Mouse (Mus musculus) frontal cortex, postnatal 25 days (tissue): ENCODE data around the gene Irgm1.
"Not testable (repeated sequence)": the region's sequence is repeated elsewhere in the genome, so short reads cannot be mapped to it uniquely, and the experiment has no call there.

Source experiments
- DNase-seq, 2 experiments: peaks; one replicate each; pipeline ENCODE4 v3.0.0; 2022; ENCODE audit warnings: low spot score in 2 of 2

Irgm1 gene

DNA sequence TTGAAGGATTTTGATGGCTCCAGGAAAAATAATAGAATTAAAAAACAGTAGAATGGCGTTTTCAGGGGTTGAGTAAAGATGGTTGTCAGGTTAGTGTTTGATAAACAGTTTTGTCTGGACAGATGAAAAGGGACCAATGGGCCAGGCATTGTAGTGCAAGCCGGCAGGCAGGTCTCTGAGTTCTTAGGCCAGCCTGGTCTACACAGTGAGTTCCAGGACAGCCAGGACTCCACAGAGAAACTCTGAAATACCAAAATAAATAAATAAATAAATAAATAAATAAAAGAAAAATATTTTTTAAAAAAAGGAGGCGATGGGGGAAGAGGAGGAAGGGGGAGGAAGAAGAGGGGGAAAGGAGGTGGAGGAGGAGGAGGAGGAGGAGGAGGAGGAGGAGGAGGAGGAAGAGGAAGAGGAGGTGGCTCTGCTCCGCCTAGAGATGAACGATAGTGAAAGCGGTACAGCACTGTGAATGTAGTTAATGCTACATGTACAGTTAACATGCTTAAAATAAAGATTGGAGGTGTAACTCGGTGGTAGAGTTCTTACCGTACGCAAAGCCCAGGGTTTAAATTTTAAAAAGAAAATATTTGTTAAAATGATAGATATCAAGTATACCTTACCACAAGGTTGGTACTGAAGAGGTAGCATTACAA, 38.3 kb downstream of the Irgm1 start:
- no peak for DNase-seq

DNA sequence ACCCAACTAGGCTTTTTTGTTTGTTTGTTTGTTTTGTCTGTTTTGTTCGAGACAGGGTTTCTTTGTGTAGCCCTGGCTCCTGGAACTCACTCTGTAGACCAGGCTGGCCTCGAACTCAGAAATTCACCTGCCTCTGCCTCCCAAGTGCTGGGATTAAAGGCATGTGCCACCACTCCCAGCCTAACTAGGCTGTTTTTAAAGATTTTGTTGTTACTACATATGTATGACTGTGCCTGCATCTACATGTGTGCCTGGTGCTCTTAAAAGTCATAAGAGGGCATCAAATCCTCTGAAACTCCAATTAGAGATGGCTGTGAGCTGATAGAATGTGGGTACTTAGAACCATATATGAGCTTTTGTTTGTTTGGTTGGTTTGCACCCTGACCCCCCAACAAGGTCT, 40.2 kb downstream of the Irgm1 start:
- DNase-seq: no peak

DNA sequence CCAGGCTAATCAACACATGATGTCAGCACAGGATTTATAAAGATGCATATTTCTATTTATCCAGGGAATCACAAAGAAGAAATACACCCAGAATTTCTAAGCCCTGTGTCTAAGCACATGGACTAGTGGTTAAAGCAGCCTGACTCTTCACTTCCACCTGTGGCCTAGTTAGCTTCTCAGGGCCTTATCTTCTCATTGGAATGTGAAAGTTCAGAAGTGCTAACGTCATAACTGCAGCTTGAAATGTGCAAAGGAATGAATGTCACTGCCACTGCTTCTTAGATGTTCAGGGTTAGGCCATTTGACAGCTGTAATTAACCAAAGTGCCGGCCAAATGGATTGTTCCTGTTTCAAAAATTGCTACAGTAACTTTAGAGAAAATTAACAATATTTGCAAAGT, 41.2 kb downstream of the Irgm1 start:
- no peak for DNase-seq

DNA sequence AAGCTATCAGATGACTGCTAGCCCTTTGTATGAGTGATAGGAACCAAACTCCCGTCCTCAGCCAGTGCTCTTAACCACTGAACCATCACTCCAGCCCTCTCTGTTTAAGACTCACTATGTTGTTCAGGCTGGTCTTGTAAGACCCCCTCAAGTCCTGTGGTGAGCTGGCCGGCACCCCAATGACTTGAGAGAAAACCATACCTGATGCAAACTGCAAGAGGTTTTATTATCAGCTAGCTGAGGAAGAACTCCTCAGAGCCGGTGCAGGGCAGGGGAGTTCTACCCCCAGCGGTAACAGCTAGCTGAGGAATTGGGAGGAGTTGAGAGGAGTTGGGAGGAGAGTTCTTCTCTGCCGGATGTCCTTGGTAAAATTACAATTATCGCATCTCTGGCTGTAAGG, 43.6 kb downstream of the Irgm1 start:
- DNase-seq: no peak

DNA sequence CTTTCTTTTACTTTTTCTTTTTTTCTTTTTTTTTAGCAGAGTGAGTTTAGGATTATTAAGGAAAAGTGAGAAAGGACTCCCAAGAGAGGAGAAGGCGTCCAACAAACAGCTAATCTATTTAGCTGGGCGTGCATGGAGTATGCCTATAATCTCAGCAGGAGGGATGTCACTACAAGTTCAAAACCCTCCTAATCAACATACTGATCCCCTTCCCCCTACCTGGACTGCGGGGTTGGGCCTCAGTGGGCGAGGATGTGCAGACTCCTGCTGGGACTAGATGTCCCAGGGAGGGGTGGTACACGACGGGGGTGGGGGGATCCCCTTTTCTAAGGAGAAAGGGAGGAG, 44.8 kb downstream of the Irgm1 start:
- DNase-seq: no peak

DNA sequence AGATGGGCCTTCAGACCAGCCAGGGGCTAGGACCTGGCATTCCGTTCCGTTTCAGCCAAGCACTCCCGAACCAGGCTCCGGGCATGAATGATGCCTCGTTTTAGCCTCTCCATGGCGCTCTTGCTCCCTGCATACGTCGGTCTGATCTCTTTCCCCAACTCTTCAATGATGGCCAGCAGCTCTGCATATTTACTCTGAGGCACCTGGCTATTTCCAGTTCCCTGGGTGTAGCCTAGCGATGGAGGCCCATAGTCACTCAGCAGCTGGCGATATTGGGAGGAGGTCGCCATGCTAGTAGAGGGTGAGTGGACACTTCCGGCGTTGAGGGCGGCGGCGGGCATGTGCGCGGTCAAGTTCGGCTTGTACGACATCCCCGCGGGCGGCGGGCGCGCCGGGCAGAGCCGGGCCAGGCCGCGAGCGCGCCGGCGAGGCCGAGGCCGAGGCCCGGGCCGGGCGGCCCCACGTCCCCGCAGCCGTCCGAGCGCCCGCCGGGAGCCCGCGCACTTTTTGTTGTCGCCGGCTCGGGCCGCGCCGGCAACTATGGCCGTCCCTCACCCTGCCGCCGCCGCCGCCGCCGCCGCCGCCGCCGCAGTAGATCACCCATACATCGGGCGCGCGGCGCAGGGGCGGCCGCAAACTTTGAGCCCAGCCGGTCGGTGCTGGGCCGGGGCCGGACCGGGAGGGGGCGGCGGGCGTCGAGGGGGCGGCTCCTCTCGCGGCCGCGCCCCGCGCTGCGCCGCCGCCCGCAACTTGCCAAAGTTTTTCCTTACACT, 45.3 kb downstream of the Irgm1 start, which contains the start of the genes Trim7 and Gm12184:
Trim7 (plus strand) TSS at position 162 of the 773 bp plus-strand sequence.
Gm12184 (minus strand) TSS at position 677 of the 773 bp plus-strand sequence.
- DNase-seq: not testable (repeated sequence)

DNA sequence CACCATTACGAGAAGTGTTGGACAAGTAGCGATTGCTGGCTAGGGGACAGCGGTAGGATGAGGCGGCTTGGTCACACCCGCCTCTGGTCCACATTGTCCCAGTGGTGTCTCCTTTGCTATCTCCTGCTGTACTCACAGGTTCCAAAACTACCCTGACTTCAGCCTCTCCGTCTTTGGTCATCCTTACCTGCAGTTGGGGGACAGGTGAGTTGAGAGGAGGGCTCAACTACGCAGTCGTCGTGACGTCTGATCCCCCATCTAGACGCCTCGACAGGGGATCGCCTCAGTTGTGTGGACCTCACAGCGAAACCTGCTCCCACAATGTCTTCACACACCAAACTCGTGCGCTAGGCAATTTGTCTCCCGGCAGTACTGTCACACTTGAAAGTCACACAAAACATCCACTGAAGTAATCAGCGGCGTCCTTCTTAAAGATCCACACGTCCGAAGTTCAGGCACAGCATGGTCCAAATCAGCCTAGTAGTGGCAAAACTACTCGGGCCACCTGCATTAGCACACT, 47.1 kb downstream of the Irgm1 start:
- DNase-seq: no peak

DNA sequence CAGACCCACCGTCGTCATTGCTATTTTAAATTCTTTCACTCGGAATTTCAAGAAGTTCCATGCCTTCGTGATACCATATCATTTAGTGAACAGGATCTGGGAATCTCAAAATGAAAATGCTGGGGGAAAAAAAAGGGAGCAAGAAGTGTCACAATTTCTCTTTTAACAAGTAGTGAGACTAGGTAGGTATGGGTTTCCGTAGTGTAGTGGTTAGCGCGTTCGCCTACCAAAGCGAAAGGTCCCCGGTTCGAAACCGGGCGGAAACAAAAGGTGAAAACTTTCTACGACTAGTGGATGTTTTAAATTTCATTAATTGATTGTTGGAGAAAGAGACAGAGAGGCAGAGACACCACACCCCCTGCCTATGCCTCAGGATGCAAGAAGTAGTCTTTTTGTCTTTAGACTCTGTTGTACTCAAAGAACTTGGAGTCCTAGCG, 47.9 kb downstream of the Irgm1 start:
- peak; percentile 37 to 56 for DNase-seq

DNA sequence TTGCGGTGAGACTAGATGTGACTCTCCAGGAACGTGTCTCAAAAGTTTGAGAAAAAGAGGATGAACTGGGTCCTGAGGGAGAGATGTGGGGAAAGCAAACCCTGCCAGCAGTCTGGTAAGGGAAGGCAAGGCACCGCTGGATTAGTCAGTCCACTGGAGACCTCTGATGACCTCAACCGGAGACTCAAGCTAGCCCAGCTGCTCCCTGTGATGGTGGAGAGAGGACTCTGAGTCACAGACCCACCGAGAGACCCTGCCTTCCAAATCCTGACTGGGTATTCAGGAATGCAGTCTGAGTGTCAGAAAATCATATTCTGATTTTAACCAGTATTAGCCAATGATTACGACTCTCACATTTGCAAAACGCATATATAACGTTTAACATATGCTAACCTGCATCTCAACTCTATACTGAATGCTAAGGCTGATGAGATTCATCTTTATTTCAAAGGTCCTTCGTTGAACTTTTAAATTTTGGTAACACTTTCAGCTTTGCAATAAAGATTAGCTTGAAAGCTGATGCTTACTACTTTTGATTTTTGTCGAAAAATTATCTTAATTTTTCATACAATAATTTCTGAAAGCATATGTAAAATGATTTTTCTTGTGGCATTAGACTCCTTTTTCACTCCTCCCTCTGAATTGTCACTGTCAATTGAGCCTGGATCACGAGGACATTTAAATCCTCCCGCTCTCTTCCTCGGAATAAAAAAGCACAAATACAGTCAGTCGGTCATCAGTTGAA, 48.5 kb downstream of the Irgm1 start:
- no peak for DNase-seq

DNA sequence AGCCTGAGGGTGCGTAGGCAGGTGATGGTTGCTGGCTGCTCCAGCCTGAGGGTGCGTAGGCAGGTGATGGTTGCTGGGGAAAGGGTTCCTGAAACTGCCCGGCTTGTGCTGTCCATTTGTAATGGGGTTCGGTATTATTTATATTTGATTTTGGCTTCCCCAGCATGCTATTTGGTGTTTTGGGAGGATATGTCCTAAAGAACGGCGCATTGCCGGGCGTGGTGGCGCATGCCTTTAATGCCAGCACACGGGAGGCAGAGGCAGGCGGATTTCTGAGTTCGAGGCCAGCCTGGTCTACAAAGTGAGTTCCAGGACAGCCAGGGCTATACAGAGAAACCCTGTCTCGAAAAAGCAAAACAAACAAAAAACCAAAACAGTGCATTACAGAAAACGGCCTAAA, 50.2 kb downstream of the Irgm1 start:
- DNase-seq: not testable (repeated sequence)

DNA sequence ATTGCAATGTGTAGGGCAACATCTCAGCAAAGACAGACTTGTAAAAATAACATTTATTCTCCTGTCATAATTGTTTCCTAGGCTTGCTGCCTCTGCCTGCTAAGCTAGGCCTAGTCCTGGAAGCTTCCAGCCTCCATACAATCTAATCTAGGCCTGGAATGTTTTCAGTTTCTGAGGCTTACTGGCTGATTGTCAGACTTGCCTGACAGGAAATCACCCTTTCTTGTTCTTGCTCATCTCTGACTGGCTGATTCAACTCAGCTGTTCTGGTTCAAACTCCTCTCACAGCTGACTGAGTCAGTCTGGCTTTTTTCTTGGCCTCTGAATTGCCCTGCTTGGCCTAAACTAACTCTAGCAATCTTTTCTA, 51.2 kb downstream of the Irgm1 start:
- DNase-seq: no peak

DNA sequence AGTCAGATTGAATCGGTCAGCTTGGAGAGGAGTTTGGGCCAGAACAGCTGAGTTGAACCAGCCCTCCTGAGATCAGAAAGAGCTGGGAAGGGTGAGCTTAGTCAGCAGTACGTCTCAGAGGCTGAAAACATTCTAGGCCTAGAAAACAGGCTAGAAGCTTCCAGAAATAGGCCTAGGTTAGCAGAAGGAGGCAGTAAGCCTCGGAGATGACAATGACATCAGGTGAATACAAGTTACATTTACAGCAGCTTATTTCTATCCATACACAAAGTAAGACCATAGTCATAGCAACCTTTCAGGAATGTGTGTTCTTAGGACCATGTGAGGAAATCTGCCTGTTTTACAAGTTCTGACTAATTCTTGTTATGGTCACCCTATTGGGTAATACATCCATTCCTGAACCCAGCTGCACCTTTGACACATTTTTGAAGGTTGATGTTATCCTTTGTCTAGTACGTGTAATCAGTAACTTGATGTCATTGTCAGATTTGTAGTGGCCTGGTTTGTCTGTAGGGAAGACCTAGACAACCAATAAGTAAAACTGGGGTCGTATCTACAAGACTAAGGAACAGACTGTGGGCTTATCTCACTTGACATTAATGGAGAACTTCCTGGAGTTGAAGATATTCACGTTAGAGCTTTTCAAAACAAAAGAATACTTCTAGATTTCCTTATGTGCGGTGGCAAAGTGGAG, 51.7 kb downstream of the Irgm1 start:
- no peak for DNase-seq

DNA sequence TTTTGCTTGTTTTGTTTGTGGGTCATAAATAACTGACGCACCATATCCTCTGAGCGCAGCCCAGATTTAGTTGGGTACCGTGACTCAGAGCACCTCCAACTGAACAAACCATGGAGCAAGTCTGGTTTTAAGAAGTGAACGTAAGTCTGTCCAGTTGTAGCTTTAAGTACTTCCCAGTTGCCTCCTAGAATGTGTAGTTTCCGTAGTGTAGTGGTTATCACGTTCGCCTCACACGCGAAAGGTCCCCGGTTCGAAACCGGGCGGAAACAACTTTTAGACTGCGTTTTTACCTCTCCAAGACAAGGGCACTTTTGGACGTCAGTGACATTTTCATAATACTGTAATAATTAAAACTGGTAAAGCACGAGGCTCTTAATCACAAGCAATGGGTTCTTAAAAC, 53.1 kb downstream of the Irgm1 start:
- DNase-seq: peak; percentile 69 to 90

DNA sequence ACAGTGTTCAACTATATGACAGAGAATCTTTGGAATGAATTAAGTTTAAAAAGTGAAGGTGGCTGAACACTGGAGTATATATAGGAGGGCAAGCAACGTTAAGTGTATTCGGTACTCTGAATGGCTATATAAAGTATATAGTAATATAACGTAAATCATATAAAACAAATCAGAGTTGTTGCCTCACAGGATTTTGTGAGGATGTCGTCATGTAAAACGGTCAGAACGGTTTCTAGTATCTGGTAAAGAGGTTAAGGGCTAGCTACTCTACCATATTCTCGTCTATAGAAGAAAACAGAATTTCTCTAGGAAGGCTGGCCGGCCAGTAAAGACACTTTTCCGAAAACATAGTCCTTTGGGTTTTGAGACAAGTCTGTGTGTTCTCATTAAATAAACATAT, 53.7 kb downstream of the Irgm1 start:
- no peak for DNase-seq

DNA sequence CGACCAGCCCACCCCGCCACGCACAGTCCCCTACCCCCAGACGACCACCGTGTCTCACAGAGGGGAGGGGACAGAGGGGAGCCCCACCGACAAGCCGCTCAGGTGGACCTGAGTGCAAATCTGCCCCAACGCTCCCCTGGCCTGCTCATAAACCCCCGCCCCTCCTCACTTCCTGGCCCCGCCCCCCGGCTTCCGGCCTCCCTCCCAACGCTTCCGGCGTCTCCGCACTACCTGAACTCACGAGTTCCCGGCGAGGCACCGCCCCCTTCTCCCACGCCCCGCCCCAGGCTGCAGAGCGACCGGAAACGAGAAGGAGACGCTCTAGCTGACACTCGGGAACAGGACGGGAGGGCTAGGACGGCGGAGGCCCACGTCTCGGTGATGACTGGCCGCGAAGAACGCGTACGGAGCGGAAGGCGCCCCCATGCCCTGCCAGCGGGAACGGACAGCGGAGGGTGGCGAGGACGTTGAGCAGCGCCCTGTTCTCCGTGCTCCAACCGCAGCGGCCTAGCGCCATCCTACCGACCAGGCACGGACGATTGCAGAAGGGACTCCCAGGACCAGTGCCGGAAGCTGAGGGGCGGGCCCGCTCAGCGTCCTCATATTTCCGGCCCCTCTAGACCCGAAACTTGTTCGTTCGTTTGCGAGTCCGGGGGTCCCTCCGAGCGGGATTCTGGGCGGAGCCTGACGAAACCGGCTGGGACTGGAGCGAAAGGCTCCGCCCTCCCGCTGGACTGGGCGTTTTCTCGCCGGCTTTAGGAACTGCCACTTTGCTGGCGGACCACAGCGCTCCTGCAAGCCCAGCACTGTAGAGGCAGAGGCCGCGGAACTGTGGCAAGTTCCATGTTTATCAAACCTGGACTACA, 54.5 kb downstream of the Irgm1 start, which contains the start of gene Trim41:
Trim41 (minus strand) TSS at position 554 of the 866 bp plus-strand sequence.
- DNase-seq: peak; percentile 97 to 98

DNA sequence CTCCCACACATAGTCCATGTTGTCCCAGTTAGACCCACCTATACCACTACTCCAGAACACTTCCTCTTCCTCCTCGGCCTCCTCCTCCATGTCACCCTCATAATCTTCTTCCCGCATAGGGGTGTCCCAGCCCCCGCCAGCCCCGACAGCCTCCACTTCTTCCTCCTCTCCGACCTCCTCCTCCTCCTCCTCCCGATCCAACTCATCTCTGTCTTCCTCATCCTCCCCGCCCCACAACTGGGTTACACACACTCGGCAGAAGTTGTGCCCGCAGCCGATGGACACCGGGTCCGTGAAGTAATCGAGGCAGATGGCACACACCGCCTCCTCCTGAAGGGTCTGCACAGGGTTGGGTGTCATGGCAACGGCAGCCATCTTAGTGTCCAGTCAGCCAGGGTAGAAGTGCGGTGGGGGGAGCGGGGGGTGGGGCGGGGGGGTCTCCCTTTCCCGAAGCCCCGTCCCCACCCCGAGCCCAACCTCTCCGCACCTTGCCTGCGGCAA, 55.2 kb downstream of the Irgm1 start:
- DNase-seq: no peak

DNA sequence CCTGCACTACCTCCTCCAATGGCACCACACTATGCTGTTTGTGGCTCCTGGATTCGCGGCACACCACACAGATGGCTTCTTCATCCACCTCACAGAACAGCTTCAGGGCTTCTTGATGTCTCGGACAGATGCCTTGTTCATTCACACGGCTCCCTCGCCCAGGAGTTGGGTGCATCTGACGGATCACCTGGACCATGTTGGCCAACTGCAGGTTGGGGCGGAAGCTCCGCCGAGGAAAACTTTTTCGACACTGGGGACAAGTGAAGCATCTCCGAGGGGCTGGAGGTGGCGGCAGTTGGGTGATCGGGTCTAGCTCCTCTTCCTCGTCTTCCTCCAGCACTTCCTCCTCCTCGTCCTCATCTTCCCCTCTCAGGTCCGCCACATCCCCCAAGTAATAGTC, 55.6 kb downstream of the Irgm1 start:
- DNase-seq: no peak

DNA sequence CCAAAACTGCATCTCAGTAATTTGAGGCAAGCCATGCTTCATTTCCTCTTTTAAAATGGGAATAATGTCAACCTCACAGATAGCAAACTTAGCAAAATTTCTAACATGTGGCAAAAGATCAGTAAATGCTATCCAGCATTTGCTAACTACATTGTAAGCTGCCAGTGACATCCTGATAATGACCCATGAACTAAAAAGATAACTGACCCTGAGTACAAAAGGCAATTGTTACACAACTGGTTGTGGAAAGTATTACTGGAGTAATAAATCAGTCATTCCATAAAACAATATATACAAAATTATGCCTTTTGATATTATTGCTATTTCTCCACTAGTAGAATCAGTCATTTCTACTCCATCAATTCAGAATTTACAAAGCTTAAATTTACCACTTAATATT, 57.7 kb downstream of the Irgm1 start:
- DNase-seq: no peak
